Mouse (Mus musculus) naive thymus-derived CD4-positive, alpha-beta T cell, adult 2 months (primary cell): ENCODE results near the gene Nfatc3.

Source experiments
- DNase-seq: peaks from one replicate; pipeline ENCODE4 v3.0.0-alpha.2; 2011; ENCODE audit warnings: low read depth

Nfatc3 gene

DNA sequence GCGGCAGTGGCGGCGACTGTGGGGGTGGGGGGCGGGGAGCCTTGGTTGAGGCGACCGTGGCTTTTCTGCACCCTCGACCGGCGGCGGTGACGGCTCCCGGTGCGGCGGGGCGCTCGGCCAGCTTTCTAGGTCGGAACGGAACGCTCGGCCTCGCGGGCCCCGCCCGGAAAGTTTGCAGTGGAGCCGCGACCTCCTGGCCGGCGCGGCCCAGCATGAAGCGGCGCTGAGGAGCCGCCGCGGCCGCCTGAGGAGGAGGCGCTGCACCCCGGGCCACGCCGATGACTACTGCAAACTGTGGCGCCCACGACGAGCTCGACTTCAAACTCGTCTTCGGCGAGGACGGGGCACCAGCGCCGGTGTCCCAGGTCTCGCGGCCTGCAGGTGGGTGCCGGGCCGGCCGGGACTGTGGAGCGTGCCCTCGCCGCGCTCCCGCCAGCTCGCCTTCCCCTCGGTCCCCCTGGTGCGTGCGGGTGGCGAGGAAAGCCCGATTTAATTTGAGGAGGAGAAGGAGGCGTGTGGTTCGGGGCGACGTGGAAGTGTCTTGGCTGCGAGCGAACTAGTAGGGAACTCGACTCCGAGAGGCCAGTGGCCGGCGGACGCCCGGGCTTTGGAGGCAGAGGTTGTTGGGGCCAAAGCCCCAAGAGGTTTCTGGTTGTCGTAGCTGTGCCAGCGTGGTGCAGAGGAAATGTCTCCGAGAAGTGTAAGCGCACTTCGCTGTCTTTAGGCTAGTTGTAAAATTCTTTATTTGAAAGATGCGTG is 1.2 kb downstream of the Nfatc3 start:
- no peak for DNase-seq

- DNase-seq: peak; percentile 34
Observed at GRCm38 (mm10) chr8:106060521-106060920, 1.9 kb downstream of the Nfatc3 start.

DNA sequence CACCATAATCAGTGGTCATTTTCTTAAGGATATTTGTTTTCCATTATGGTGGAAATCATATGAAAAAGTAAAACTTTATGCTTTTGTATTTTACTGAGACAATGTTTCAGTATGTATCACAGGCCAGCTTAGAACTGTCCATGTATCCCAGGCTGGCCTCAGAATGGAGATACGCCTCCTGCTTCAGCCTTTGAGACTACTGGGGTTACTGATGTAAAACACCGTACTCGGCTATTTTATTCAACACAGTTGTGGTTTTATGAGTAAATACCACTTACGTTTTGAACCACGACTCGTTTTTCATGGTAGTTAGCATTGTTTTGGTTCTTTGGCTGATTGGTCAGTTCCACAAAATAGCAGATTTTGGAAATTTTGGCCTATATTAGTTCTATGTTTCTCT is 3.0 kb downstream of the Nfatc3 start:
- no peak for DNase-seq

DNA sequence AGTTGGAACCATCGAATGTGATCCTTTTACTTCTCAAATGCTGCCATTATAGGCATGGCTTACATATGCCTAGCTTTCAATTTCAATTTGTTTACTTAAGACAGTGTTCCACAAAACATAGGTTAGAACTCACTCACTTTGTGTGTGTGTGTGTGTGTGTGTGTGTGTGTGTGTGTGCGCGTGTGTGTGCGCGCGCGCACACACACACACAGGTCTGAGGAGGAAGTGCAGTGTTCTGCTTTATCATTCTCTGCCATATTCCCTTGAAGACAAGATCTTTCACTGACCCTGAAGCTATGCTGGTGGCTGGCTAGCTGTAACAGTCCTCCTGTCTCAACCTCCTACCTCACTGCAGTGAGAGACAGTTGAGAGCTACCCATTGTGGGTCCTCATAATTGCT is 4.4 kb downstream of the Nfatc3 start:
- DNase-seq: peak; percentile 63

DNA sequence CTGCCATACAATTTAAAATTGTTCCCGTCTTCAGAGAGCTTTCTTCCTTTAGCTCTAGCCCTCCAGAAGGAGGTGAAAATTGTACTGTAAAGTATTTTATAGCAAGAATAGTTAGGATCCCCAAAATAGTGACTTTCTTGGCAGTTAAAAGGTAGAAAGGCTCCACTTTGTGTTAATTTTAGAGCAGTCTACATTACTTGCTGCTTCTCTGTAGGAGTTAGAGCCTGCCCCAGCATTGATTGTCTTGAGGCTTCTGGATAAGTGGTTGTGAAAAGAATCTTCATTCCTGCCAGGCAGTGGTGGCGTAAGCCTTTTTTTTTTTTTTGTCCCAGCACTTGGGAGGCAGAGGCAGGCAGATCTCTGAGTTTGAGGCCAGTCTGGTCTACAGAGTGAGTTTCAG is 8.1 kb downstream of the Nfatc3 start:
- no peak for DNase-seq

- DNase-seq: no peak
Observed at GRCm38 (mm10) chr8:106069565-106069964, 10.9 kb downstream of the Nfatc3 start.

- no peak for DNase-seq
Observed at GRCm38 (mm10) chr8:106072113-106072512, 13.5 kb downstream of the Nfatc3 start.

GRCm38 (mm10) chr8:106074236-106074635 is 15.6 kb downstream of the Nfatc3 start:
- no peak for DNase-seq

DNA sequence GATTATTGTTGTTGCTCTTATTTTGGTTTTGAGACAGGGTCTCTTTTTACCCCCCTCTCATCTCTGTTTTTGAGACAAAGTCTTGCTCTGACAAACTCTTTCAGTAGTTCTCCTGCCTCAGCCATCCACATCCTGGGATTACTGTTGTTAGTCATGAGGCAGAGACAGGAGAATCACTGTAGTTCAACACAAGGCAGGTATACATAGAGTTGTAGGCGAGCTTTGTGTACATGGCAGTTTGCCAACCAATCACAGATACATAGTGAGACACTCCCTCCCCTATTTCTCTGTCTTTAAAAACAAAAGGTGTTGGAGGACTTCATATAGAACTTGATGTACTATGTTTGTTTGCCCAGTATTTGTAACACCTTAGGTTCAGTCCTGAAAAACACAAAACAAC is 16.0 kb downstream of the Nfatc3 start:
- peak; percentile 38 for DNase-seq

- peak; percentile 68 for DNase-seq
Observed at GRCm38 (mm10) chr8:106075161-106075862, 16.7 kb downstream of the Nfatc3 start.

DNA sequence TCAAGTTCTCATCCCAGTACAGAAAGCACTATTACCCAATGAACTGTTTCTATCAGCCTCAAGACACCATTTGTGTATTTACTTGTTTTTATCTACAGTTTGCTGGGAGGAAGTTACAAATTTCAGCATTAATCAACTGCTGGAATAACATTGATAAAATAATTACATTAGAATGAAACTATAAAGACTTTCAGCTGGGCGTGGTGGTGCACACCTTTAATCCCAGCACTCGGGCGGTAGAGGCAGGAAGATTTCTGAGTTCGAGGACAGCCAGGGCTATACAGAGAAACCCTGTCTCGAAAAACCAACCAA is 17.2 kb downstream of the Nfatc3 start:
- DNase-seq: no peak

DNA sequence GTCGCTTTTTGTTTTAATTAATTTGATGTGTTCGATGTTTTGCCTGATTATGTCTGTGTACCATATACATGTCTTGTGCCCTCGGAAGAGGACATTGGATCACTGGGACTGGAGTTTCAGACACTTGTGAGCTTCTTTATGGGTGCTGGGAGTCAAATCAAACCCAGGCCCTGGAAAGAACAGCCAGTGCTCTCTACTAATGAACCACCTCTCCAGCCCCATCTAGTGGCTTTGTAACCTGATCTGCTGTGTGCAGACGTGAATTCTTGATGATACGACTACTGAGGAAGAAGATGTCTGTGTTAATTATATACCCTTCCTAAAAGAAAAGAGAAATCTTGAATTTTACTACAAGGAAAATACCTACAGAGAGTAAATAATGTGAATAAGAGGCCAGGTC is 18.0 kb downstream of the Nfatc3 start:
- peak; percentile 70 for DNase-seq

DNA sequence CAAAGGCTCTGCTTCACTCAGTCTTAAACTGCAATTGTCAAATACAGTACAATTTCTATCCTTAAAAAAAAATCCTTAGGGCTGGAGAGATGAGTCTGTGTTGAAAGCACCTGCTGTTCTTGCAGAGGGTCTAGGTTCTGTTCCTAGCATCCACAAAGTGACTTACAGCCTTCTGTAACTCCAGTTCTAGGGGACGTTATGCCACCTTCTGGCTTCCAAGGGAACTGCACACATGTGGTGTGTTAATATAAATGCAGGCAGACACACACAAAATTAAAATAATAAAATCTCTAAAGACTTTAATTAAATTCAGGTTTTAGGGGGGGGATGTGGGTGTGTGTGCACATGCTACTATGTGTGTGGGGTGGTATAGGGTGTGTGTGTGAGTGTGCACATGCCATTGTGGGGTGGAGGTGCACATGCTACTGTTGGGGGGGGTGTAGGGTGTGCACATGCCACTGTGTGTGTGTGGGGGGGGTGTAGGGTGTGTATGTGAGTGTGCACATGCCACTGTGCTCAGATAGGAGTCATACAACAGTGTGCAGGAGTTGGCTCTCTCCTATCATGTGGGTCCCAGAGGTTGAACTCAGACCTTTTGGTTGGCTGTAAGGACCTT is 18.9 kb downstream of the Nfatc3 start:
- no peak for DNase-seq

DNA sequence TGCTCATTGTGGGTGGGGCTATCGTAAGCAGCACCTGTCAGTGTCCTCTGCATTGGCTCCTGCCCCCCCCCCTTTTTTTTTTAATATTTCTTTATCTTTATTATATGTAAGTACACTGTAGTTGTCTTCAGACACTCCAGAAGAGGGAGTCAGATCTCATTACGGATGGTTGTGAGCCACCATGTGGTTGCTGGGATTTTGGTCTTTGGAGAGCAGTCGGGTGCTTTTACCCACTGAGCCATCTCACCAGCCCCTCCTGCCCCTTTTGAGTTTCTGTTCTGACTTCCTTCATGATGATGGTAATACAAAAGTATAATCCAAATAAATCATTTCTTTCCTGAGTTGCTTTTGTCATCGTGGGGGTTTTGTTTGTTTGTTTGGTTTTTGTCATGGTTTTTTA is 43.7 kb downstream of the Nfatc3 start:
- no peak for DNase-seq

DNA sequence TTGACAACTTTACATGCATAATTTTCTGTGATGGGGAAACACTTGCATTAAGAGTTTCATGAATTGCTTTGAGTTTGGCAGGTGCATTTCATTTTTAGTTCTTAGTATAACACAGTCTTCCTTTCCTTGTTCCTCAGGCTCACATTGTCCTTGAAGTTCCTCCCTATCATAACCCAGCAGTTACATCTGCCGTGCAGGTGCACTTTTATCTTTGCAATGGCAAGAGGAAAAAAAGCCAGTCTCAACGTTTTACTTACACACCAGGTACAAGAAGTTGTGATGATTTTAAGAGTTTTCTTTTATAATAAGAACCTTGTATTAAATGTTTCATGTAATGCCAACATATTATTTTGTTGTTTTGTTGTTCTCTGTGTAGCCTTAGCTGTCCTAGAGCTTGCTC is 45.2 kb downstream of the Nfatc3 start:
- DNase-seq: no peak

DNA sequence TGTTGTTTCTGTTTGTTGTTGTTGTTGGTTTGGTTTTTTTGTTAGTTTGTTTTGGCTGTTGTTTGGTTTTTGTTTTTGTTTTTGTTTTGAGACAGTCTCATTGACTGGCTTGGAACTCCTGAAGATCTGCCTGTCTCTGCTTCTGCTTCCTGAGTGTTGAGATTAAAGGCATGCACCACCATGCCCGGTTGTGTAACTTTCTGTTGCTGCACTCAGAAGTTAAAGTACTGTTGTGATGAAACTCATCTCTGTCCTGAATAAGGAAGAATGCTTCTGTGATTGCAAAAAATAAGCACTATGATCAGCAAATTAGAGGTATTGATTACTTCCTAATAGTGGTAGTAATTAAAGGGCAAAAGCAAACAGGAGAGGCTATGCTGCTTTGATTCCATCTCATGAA is 47.6 kb downstream of the Nfatc3 start:
- no peak for DNase-seq

- no peak for DNase-seq
Observed at GRCm38 (mm10) chr8:106108080-106108479, 49.4 kb downstream of the Nfatc3 start.

DNA sequence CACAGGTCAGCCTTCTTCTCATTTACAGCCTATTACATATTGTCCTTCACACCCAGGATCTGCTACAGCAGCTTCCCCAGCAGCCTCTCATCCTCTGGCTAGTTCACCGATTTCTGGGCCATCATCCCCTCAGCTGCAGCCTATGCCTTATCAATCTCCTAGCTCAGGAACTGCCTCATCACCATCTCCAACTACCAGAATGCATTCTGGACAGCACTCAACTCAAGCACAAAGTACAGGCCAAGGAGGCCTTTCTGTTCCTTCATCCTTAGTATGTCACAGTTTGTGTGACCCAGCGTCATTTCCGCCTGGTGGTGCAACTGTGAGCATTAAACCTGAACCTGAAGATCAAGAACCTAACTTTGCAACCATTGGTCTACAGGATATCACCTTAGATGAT is 50.1 kb downstream of the Nfatc3 start:
- DNase-seq: no peak

- no peak for DNase-seq
Observed at GRCm38 (mm10) chr8:106112041-106112440, 53.4 kb downstream of the Nfatc3 start.

DNA sequence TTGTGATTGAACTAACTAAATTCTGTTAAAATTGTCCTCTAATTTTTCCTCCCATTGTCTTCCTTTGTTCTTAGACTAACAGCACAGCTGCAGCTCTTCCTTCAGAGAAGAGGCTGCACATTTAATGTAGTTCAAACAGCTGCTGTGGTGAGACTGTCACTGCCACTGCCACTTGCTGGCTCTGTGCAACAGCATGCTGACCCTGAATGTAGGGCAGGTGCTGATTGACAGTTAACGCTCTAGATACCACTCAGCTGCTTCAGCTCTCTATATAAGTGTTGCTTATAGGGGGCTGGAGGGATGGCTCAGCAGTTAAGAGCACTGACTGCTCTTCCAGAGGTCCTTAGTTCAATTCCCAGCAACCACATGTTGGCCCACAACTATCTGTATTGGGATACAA is 53.9 kb downstream of the Nfatc3 start:
- DNase-seq: no peak

GRCm38 (mm10) chr8:106115897-106116296 is 57.3 kb downstream of the Nfatc3 start:
- DNase-seq: peak; percentile 76

DNA sequence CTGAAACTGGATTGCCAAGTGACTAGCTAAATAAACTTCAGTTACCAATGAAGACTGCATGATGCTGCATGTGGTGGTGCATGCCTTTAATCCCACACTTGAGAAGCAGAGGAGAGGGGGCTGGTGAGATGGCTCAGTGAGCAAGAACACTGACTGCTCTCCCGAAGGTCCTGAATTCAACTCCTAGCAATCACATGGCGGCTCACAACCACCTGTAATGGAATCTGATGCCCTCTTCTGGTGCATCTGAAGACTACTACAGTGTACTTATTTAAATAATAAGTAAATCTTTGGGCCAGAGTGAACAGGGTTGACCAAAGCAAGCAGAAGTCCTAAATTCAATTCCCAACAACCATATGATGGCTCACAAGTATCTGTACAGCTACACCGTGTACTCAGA is 64.8 kb downstream of the Nfatc3 start:
- no peak for DNase-seq

DNA sequence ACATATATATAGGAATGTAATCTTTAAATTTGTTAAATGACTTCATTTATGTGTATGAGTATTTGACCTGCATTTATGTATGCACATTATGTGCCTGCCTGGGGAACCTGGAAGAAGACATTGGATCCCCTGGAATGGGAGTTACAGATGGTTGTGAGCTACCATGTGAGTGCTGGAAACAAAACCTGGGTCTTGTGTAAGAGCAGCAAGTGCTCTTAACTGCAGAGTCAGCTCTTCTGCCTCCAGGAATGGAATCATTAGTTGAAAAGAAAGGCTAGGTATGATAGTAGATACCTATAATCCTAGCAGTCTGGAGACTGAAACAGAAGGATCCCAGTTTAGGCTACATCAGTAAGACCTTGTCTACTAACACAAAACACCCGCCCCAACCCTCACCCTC is 67.4 kb downstream of the Nfatc3 start:
- no peak for DNase-seq

- no peak for DNase-seq
Observed at GRCm38 (mm10) chr8:106127054-106127453, 68.4 kb downstream of the Nfatc3 start.
